Mouse (Mus musculus) cerebellum, adult 2 months (tissue): ENCODE measurements at regions not wholly inside any gene's neighbourhood (a gene's known extent, or its start where the extent isn't known, plus 50 kb on each side); places are given as distances from the start of the nearest gene placed in this dataset.
"Not testable (repeated sequence)": the region's sequence is repeated elsewhere in the genome, so short reads cannot be mapped to it uniquely, and the experiment has no call there.

Experiments
- CTCF ChIP-seq: fragments of 200-500 bp; IDR thresholded peaks from 2 replicates; pipeline ENCODE4 v1.5.1; 2011; ENCODE audit warnings: low read depth, mild to moderate bottlenecking, control low read depth, low read length, moderate library complexity, borderline replicate concordance; ENCODE audit not compliant: insufficient read depth
- POLR2A ChIP-seq: fragments of 200-500 bp; IDR thresholded peaks from 2 replicates; pipeline ENCODE4 v1.6.1; 2011; ENCODE audit warnings: low read length, control low read depth, borderline replicate concordance; ENCODE audit not compliant: insufficient read depth

- not testable (repeated sequence) for TF ChIP-seq CTCF, POLR2A
Measured at GRCm38 (mm10) chr12:40929409-40929808, 94.5 kb upstream of the Immp2l start.
